In the genomic region with DNA sequence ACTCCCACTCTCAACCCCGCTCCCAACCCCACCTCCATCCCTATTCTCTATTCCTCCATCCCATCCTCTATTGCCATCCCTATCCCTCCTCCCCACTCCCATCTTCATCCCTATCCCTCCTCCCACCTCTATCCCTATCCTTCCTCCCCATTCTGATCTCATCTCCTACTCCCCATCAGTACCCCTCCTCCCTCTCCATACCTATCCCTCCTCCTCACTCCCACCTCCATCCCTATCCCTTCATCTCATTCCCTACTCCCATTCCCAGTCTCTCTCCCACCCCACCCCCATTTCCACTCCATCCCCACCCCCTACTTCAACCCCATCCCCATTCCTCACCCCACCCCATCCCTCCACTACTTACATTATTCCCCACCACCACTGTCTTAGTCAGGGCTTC, we compare ENCODE assay signal across 23 mouse cellular contexts. TPM values are rescaled to one million over a fixed set of nuclear protein-coding genes. Genes with fewer than 3 reads are reported as not detected.
"Had no signal": no experiment of that assay in that cellular context is flagged by ENCODE, and none has a peak within 500 bp of the region (broad histone marks: within the 10 kb centered on the region; RNA-seq: fewer than 3 reads in every experiment).

No protein-coding gene starts in this region.

- H3K9ac ChIP-seq: neural tube, embryonic 13.5 days; neural tube, embryonic 15.5 days; stomach, embryonic 15.5 days had no signal

- DNase-seq: retina, postnatal 1 day; right cerebral cortex, adult 18-20 months; right cerebral cortex, postnatal 14 days; right cerebral cortex, postnatal 25 days; right cerebral cortex, postnatal 4 days; spleen, adult 18-20 months; thymus, adult 18-20 months; thymus, adult 2 months; thymus, postnatal 14 days; thymus, postnatal 25 days; thymus, postnatal 36 days; thymus, postnatal 4 days had no signal

- H3K4me1 ChIP-seq: neural tube, embryonic 13.5 days; neural tube, embryonic 15.5 days; stomach, embryonic 15.5 days had no signal

- H3K27ac ChIP-seq: neural tube, embryonic 13.5 days; neural tube, embryonic 15.5 days; stomach, embryonic 15.5 days; stomach, postnatal 0 days had no signal

- H3K36me3 ChIP-seq: neural tube, embryonic 13.5 days; neural tube, embryonic 15.5 days; stomach, embryonic 15.5 days had no signal

- H3K4me3 ChIP-seq: neural tube, embryonic 13.5 days; neural tube, embryonic 15.5 days; stomach, embryonic 15.5 days had no signal

- H3K27me3 ChIP-seq: neural tube, embryonic 13.5 days; neural tube, embryonic 15.5 days; stomach, embryonic 15.5 days had no signal

- H3K4me2 ChIP-seq: neural tube, embryonic 13.5 days; neural tube, embryonic 15.5 days; stomach, embryonic 15.5 days had no signal

- H3K9me3 ChIP-seq: neural tube, embryonic 13.5 days; neural tube, embryonic 15.5 days; stomach, embryonic 15.5 days had no signal

RNA-seq across cellular contexts. Expression of a gene that starts 19.4 kb away (rescaled TPM):
- total RNA-seq: neutrophil, adult 5-6 weeks had no signal
- polyA plus RNA-seq: neural tube, embryonic 13.5 days; small intestine, adult 2 months; spleen, adult 2 months; stomach, embryonic 14.5 days; stomach, embryonic 15.5 days; stomach, embryonic 16.5 days; stomach, postnatal 0 days; thymus, postnatal 0 days; urinary bladder, adult 2 months had no signal

RNA-seq across cellular contexts. Expression of a gene that starts 36.4 kb away (rescaled TPM):
- polyA plus RNA-seq: neural tube, embryonic 13.5 days; stomach, embryonic 14.5 days had no signal

RNA-seq across cellular contexts. Expression of a gene that starts 48.4 kb away (rescaled TPM):
- total RNA-seq: neutrophil, adult 5-6 weeks had no signal
- polyA plus RNA-seq: spleen, adult 2 months had no signal
